Comparison of ENCODE assay signal across 19 mouse cellular contexts in the genomic region with DNA sequence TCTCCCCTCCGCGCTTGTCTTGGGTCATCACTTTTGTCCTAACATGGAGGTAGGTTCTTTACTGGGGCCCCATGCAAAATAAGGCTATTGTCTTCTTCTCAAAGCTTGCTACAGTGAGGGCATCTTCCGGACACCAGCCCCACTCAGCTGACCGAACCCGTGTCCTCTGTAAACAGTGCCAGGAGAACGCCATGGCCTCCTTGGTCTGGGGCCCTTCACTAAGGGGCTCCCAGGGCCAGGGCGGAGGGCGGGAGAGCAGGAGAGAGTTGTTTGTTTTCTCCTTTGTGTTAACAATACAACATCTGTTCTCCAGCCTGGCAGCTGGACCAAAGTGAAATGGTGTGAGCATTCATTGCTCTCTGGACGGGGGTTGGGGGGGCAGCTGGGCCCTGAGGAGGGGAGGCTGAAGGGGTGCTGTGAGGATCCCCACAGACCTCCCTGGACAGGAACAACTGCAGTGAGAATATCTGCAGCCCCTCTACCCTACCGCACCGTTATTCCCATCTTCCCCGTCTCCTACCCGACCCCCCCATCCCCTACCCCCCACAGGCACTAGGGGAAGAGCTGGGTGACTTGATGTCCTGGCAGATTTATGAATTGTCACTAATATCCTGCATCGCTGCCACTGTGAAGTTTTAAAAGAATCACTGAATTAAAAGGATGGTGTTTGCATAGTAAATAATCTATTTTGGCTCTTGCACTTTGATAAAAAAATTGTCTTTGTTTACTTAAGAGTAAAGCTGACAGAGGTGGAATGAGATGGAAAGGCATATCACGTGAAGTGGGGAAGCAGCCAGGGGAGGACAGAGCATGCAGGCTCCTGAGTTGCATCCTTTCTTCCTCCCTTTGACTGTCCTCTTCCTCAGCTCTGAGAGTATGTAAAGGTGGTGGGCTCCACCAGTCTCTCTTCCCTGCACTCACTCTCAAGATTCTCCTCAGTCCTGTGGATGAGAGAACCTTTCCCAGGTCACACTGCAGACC.
DNase-seq lines count a peak whose midpoint lies in the region; ATAC-seq and TF ChIP-seq lines count a peak whose summit lies in the region.
"Had no signal": no experiment of that assay in that cellular context is flagged by ENCODE, and none has a peak within 500 bp of the region (broad histone marks: within the 10 kb centered on the region; RNA-seq: fewer than 3 reads in every experiment).

No protein-coding gene starts in this region.

- no peak for TF ChIP-seq POLR2A in liver, adult 2 months (IDR thresholded peaks at IDR 0.05; ENCODE audit: extremely low read depth, insufficient read depth, low read length)

- ATAC-seq in frontal cortex, adult (ENCODE audit: low TSS enrichment): peak; percentile 72
- ATAC-seq in liver, postnatal 0 days: no peak
- ATAC-seq: forebrain, embryonic 16.5 days; inflammation-experienced regulatory T-cells, adult 6 months had no signal

- H3K79me2 ChIP-seq in liver, adult 2 months (ENCODE audit: control insufficient read depth, insufficient read depth, low read length): no peaks in the 10 kb centered on the region

- peaks cover 7% of the 10 kb centered on the region for H3K4me1 ChIP-seq in liver, adult 2 months (ENCODE audit: control insufficient read depth, insufficient read depth, low read length)
- peaks cover 7% of the 10 kb centered on the region; the same call in 1 of the 2 replicates for H3K4me1 ChIP-seq in liver, postnatal 0 days (ENCODE audit: insufficient read depth)
- peaks cover 11% of the 10 kb centered on the region for H3K4me1 ChIP-seq in E14TG2a.4 (replicated peaks; ENCODE audit: low read depth, low read length)

- intact Hi-C loops in heart, postnatal 25 days (cut with DNase I): no loop called here

- no peak for DNase-seq in frontal cortex, postnatal 14 days (ENCODE audit: low spot score in 2 of 2)
- DNase-seq in liver, adult 2 months (ENCODE audit: extremely low read depth, low read depth, low spot score): peak; percentile 68
- DNase-seq in liver, postnatal 0 days: no peak
- peak; percentile 37 for DNase-seq in cerebellum, adult 9-11 months
- no peak for DNase-seq in Muller cell, postnatal 12 days (ENCODE audit: inconsistent ontology term)
- DNase-seq in heart, postnatal 25 days (ENCODE audit: low spot score): no peak
- DNase-seq: adrenal gland, postnatal 36 days; gastrocnemius, adult 2 months; heart, adult 18-20 months; kidney, adult 8-10 months; kidney, postnatal 4 days; lung, postnatal 14 days; thymus, postnatal 36 days had no signal

- TF ChIP-seq CTCF in liver, adult 2 months (IDR thresholded peaks at IDR 0.05; ENCODE audit: low read depth, low read length): no peak
- TF ChIP-seq CTCF in liver, postnatal 0 days (IDR thresholded peaks at IDR 0.05; ENCODE audit: low read depth): no peak
- no peak for TF ChIP-seq CTCF in E14TG2a.4 (conservative IDR thresholded peaks at IDR 0.05; ENCODE audit: low read length)

- no peak overlapping the region for H3K4me2 ChIP-seq in liver, postnatal 0 days (ENCODE audit: low read depth, low read length)
- H3K4me2 ChIP-seq: liver, embryonic 11.5 days; neural tube, embryonic 13.5 days had no signal

- H3K4me3 ChIP-seq in liver, adult 2 months (ENCODE audit: insufficient read depth, low read depth, low read length): no peak overlapping the region
- no peak overlapping the region for H3K4me3 ChIP-seq in liver, postnatal 0 days (ENCODE audit: low read depth, low read length)
- H3K4me3 ChIP-seq in E14TG2a.4 (replicated peaks; ENCODE audit: low read length): peak overlapping the region; percentile 13; the same call in 1 of the 2 replicates
- H3K4me3 ChIP-seq: gastrocnemius, adult 2 months; neural tube, embryonic 13.5 days had no signal

- no peak overlapping the region for H3K27ac ChIP-seq in liver, adult 2 months (replicated peaks; ENCODE audit: insufficient read depth, low read depth, low read length)
- no peak overlapping the region for H3K27ac ChIP-seq in liver, postnatal 0 days (ENCODE audit: low read depth)
- H3K27ac ChIP-seq: gastrocnemius, adult 2 months; neural tube, embryonic 13.5 days had no signal

- 75% methylated on average over 15 of the region's 15 CpGs for WGBS in liver, adult 2 months
- WGBS in liver, postnatal 0 days (ENCODE audit: insufficient replicate concordance): 75% methylated on average over 15 of the region's 15 CpGs

- H3K9ac ChIP-seq in liver, adult 2 months (ENCODE audit: low read depth, low read length): no peak overlapping the region
- H3K9ac ChIP-seq in liver, postnatal 0 days (replicated peaks): no peak overlapping the region
- H3K9ac ChIP-seq: neural tube, embryonic 13.5 days had no signal

- no peaks in the 10 kb centered on the region for H3K36me3 ChIP-seq in liver, adult 2 months (ENCODE audit: control insufficient read depth, insufficient read depth, low read length)
- no peaks in the 10 kb centered on the region for H3K36me3 ChIP-seq in liver, postnatal 0 days (replicated peaks; ENCODE audit: insufficient read depth, low read length)
- no peaks in the 10 kb centered on the region for H3K36me3 ChIP-seq in E14TG2a.4 (ENCODE audit: insufficient read depth, low read length)
- H3K36me3 ChIP-seq: neural tube, embryonic 13.5 days had no signal

- H3K27me3 ChIP-seq in liver, adult 2 months (ENCODE audit: control insufficient read depth, insufficient read depth, low read length): no peaks in the 10 kb centered on the region
- no peaks in the 10 kb centered on the region for H3K27me3 ChIP-seq in liver, postnatal 0 days (ENCODE audit: insufficient read depth, low read length)
- no peaks in the 10 kb centered on the region for H3K27me3 ChIP-seq in E14TG2a.4 (ENCODE audit: insufficient read depth, low read length)
- H3K27me3 ChIP-seq: neural tube, embryonic 13.5 days had no signal

- H3K9me3 ChIP-seq in liver, postnatal 0 days (ENCODE audit: low read length): no peaks in the 10 kb centered on the region
- H3K9me3 ChIP-seq in E14TG2a.4 (ENCODE audit: low read length): 0 out of 2 replicates have a peak, but pooled peaks cover 6% of the 10 kb centered on the region

- no peak for TF ChIP-seq EP300 in liver, postnatal 0 days (IDR thresholded peaks at IDR 0.05; ENCODE audit: low read depth)

Comparison
In these comparisons a context has a peak if more than half of its experiments do, and no peak if none do; other contexts are left out.
1. DNase-seq: peak in liver, adult 2 months (single experiment) and cerebellum, adult 9-11 months (single experiment); none in frontal cortex, postnatal 14 days (0 of 2), liver, postnatal 0 days (single experiment), Muller cell, postnatal 12 days (single experiment) and heart, postnatal 25 days (single experiment).